Comparison of ENCODE assay signal across 20 mouse cellular contexts in genomic region chr13:74102831-74103582, GRCm38 (mm10). TPM values are rescaled to one million over a fixed set of nuclear protein-coding genes. Genes with fewer than 3 reads are reported as not detected.
DNase-seq lines count a peak whose midpoint lies in the region; ATAC-seq and TF ChIP-seq lines count a peak whose summit lies in the region.
"Had no signal": no experiment of that assay in that cellular context is flagged by ENCODE, and none has a peak within 500 bp of the region (broad histone marks: within the 10 kb centered on the region; RNA-seq: fewer than 3 reads in every experiment).

No protein-coding gene starts in this region.

- no peaks in the 10 kb centered on the region for H3K4me1 ChIP-seq in midbrain, embryonic 11.5 days (ENCODE audit: control insufficient read depth, insufficient read depth, low read length)
- no peaks in the 10 kb centered on the region for H3K4me1 ChIP-seq in midbrain, embryonic 15.5 days
- H3K4me1 ChIP-seq in intestine, postnatal 0 days (replicated peaks; ENCODE audit: control insufficient read depth, insufficient read depth, low read length) = peaks cover 16% of the 10 kb centered on the region
- H3K4me1 ChIP-seq: forebrain, embryonic 13.5 days; heart, embryonic 10.5 days; hindbrain, embryonic 13.5 days; kidney, embryonic 15.5 days; liver, embryonic 15.5 days had no signal

- no peaks in the 10 kb centered on the region for H3K9me3 ChIP-seq in midbrain, embryonic 11.5 days (ENCODE audit: control insufficient read depth, low read length)
- no peaks in the 10 kb centered on the region for H3K9me3 ChIP-seq in midbrain, embryonic 15.5 days
- H3K9me3 ChIP-seq in intestine, postnatal 0 days (ENCODE audit: control insufficient read depth) = no peaks in the 10 kb centered on the region
- H3K9me3 ChIP-seq: forebrain, embryonic 13.5 days; heart, embryonic 10.5 days; hindbrain, embryonic 13.5 days; kidney, embryonic 15.5 days; liver, embryonic 15.5 days had no signal

- H3K27ac ChIP-seq in midbrain, embryonic 11.5 days (ENCODE audit: low read depth, low read length) = no peak overlapping the region
- no peak overlapping the region for H3K27ac ChIP-seq in midbrain, embryonic 15.5 days
- H3K27ac ChIP-seq in intestine, postnatal 0 days (ENCODE audit: low read depth, low read length) = peak overlapping the region; percentile 92
- H3K27ac ChIP-seq: forebrain, embryonic 13.5 days; heart, embryonic 10.5 days; hindbrain, embryonic 13.5 days; kidney, embryonic 15.5 days; liver, embryonic 15.5 days; stomach, postnatal 0 days had no signal

- no peak overlapping the region for H3K4me2 ChIP-seq in midbrain, embryonic 11.5 days
- H3K4me2 ChIP-seq in midbrain, embryonic 15.5 days = no peak overlapping the region
- no peak overlapping the region for H3K4me2 ChIP-seq in intestine, postnatal 0 days (replicated peaks; ENCODE audit: low read depth)
- H3K4me2 ChIP-seq: forebrain, embryonic 13.5 days; hindbrain, embryonic 13.5 days; kidney, embryonic 15.5 days; liver, embryonic 15.5 days had no signal

- H3K36me3 ChIP-seq in midbrain, embryonic 11.5 days (ENCODE audit: control insufficient read depth, insufficient read depth, low read length) = no peaks in the 10 kb centered on the region
- no peaks in the 10 kb centered on the region for H3K36me3 ChIP-seq in midbrain, embryonic 15.5 days (replicated peaks)
- no peaks in the 10 kb centered on the region for H3K36me3 ChIP-seq in intestine, postnatal 0 days (ENCODE audit: control insufficient read depth, insufficient read depth)
- H3K36me3 ChIP-seq: heart, embryonic 10.5 days; hindbrain, embryonic 13.5 days; kidney, embryonic 15.5 days; liver, embryonic 15.5 days had no signal

- DNase-seq in cerebellum, postnatal 4 days (ENCODE audit: low spot score in 2 of 2) = no peak
- DNase-seq in midbrain, embryonic 11.5 days (ENCODE audit: low spot score, missing footprints) = peak; percentile 45
- peak; percentile 87 to 89 for DNase-seq in cerebellum, postnatal 14 days
- DNase-seq in embryo, embryonic 10 days (ENCODE audit: low spot score) = no peak
- DNase-seq in right cerebral cortex, postnatal 25 days = no peak
- DNase-seq: adrenal gland, postnatal 10 days; gastrocnemius, postnatal 25 days; lung, postnatal 10 days had no signal

- no peak overlapping the region for H3K9ac ChIP-seq in midbrain, embryonic 11.5 days (ENCODE audit: low read length)
- H3K9ac ChIP-seq in midbrain, embryonic 15.5 days = no peak overlapping the region
- H3K9ac ChIP-seq in intestine, postnatal 0 days (ENCODE audit: low read depth, low read length) = no peak overlapping the region
- H3K9ac ChIP-seq: forebrain, embryonic 13.5 days; hindbrain, embryonic 13.5 days; kidney, embryonic 15.5 days; liver, embryonic 15.5 days had no signal

- ATAC-seq in cerebellum, adult (ENCODE audit: insufficient number of reproducible peaks, low FRiP score, low TSS enrichment) = peak; percentile 57; the same call in 1 of the 2 replicates
- no peak for ATAC-seq in midbrain, embryonic 11.5 days (ENCODE audit: low FRiP score)
- ATAC-seq in midbrain, embryonic 15.5 days (replicated peaks) = no peak
- no peak for ATAC-seq in intestine, postnatal 0 days
- ATAC-seq: CD4-positive, CD25-positive, alpha-beta regulatory T cell, adult 4 months; forebrain, embryonic 13.5 days; Patski had no signal

- no peaks in the 10 kb centered on the region for H3K27me3 ChIP-seq in midbrain, embryonic 11.5 days (ENCODE audit: control insufficient read depth, insufficient read depth, low read length)
- H3K27me3 ChIP-seq in midbrain, embryonic 15.5 days (replicated peaks) = no peaks in the 10 kb centered on the region
- no peaks in the 10 kb centered on the region for H3K27me3 ChIP-seq in intestine, postnatal 0 days (replicated peaks; ENCODE audit: control insufficient read depth, insufficient read depth, low read length)
- H3K27me3 ChIP-seq: forebrain, embryonic 13.5 days; hindbrain, embryonic 13.5 days; kidney, embryonic 15.5 days; Patski had no signal

- no peak overlapping the region for H3K4me3 ChIP-seq in midbrain, embryonic 11.5 days (ENCODE audit: low read depth, low read length)
- H3K4me3 ChIP-seq in midbrain, embryonic 15.5 days = no peak overlapping the region
- no peak overlapping the region for H3K4me3 ChIP-seq in intestine, postnatal 0 days (ENCODE audit: low read depth, low read length)
- H3K4me3 ChIP-seq: forebrain, embryonic 13.5 days; heart, embryonic 10.5 days; hindbrain, embryonic 13.5 days; kidney, embryonic 15.5 days; liver, embryonic 15.5 days had no signal

- WGBS in midbrain, embryonic 11.5 days = 80% methylated on average over 4 of the region's 4 CpGs
- WGBS in midbrain, embryonic 15.5 days = 82% methylated on average over 4 of the region's 4 CpGs
- 70% methylated on average over 4 of the region's 4 CpGs for WGBS in intestine, postnatal 0 days

- TF ChIP-seq CTCF in intestine, postnatal 0 days (IDR thresholded peaks at IDR 0.05; ENCODE audit: low read depth) = no peak

RNA-seq across cellular contexts. Expression of gene Slc9a3, which starts 18.2 kb away (rescaled TPM):
- 0.03 TPM in 1 of 2 replicates, not detected in the other for polyA plus RNA-seq in midbrain, embryonic 11.5 days (2014; fragmentation: Nextera tagmentation; extraction: Ambion mirVana)
- polyA plus RNA-seq in midbrain, embryonic 15.5 days (2015; fragmentation: Nextera tagmentation; extraction: Ambion mirVana) = 0.26 TPM in 1 of 2 replicates, not detected in the other
- polyA plus RNA-seq in intestine, postnatal 0 days (2015; fragmentation: Nextera tagmentation; extraction: Ambion mirVana) = 21.9 and 25.3 TPM in 2 replicates
- polyA plus RNA-seq: CD4-positive, CD25-positive, alpha-beta regulatory T cell, adult 4 months; embryonic facial prominence, embryonic 11.5 days; liver, embryonic 15.5 days; Patski had no signal

RNA-seq across cellular contexts. Expression of gene Cep72, which starts 40.9 kb away (rescaled TPM):
- 22.4 and 23.5 TPM in 2 replicates for polyA plus RNA-seq in midbrain, embryonic 11.5 days (2014; fragmentation: Nextera tagmentation; extraction: Ambion mirVana)
- polyA plus RNA-seq in midbrain, embryonic 15.5 days (2015; fragmentation: Nextera tagmentation; extraction: Ambion mirVana) = 7.6 and 9.0 TPM in 2 replicates
- polyA plus RNA-seq in intestine, postnatal 0 days (2015; fragmentation: Nextera tagmentation; extraction: Ambion mirVana) = 4.1 and 6.5 TPM in 2 replicates

Comparison
In these comparisons a context has a peak if more than half of its experiments do, and no peak if none do; other contexts are left out.
1. DNase-seq: peak in midbrain, embryonic 11.5 days (single experiment) and cerebellum, postnatal 14 days (2 of 2); none in cerebellum, postnatal 4 days (0 of 2), embryo, embryonic 10 days (single experiment) and right cerebral cortex, postnatal 25 days (single experiment).
2. RNA of gene Slc9a3, which starts 18.2 kb away (polyA plus RNA-seq): 21.9 to 25.3 TPM in intestine, postnatal 0 days; 0.26 TPM in midbrain, embryonic 15.5 days and 0.03 TPM in midbrain, embryonic 11.5 days; every median in the first group is over 10 times any median in the second.